Mouse (Mus musculus) olfactory bulb, adult 2 months (tissue): ENCODE measurements around the gene Fancc.

ENCODE experiments used
- CTCF ChIP-seq: fragments of 200-500 bp; IDR thresholded peaks from 2 replicates; pipeline ENCODE4 v1.5.1; 2012; ENCODE audit warnings: low read depth, mild to moderate bottlenecking, low read length, moderate library complexity; ENCODE audit not compliant: insufficient read depth
- POLR2A ChIP-seq: fragments of 200-500 bp; IDR thresholded peaks from 2 replicates; pipeline ENCODE4 v1.6.1; 2012; ENCODE audit warnings: mild to moderate bottlenecking, low read depth, low read length, moderate library complexity; ENCODE audit not compliant: insufficient read depth

- TF ChIP-seq POLR2A (no peak), CTCF (no peak)
Observed at GRCm38 (mm10) chr13:63412662-63413061, 84.4 kb downstream of the Fancc start.
